Mouse (Mus musculus): ENCODE data around the gene Tssk1. TPM values are rescaled to one million over a fixed set of nuclear protein-coding genes. Genes with fewer than 3 reads are reported as not detected.

Tssk1 gene
- total and polyA plus RNA-seq, 3 experiments = 0.16 TPM; not detected in 2

GRCm38 (mm10) chr16:17848928-17849327 is 45.1 kb upstream of the Tssk1 start:
- in situ Hi-C loops (cut with MboI; ENCODE audit: low pct_ligation_motif_present, low pct_unique_long_range_greater_than_20kb, low sequenced_read_pairs) = no loop called here
- dilution Hi-C loops (cut with MboI; ENCODE audit: extremely low pct_ligation_motif_present, extremely low pct_unique_long_range_greater_than_20kb, low sequenced_read_pairs) = no loop called here
- Histone ChIP-seq H3K27me3 (replicated peaks) (no peaks in the 10 kb centered on the region), H3K9me3 (replicated peaks; ENCODE audit: low read length) (no peaks in the 10 kb centered on the region), H3K9ac (ENCODE audit: insufficient read depth, low read depth) (no peak overlapping the region), H3K79me2 (replicated peaks; ENCODE audit: control insufficient read depth, extremely low read depth, insufficient read depth, poor library complexity, severe bottlenecking) (no peaks in the 10 kb centered on the region), H3K4me3 (replicated peaks in 1 of 3; ENCODE audit: low read depth in 2 of 3, low read length in 2 of 3, poor library complexity in 1 of 3) (no peak overlapping the region), H3K4me2 (ENCODE audit: insufficient read depth, low read depth, poor library complexity, severe bottlenecking) (no peak overlapping the region), H3K36me3 (replicated peaks in 1 of 2; ENCODE audit: control insufficient read depth in 1 of 2, insufficient read depth in 1 of 2, low read length in 1 of 2) (peaks cover 74 to 95% of the 10 kb centered on the region in 2 experiments), H3K27ac (ENCODE audit: insufficient read depth, low read depth) (no peak overlapping the region), H3K4me1 (ENCODE audit: control insufficient read depth in 1 of 2, insufficient read depth in 2 of 2) (peaks cover 0 to 6% of the 10 kb centered on the region in 2 experiments; a peak in 2 of 4 replicates)
- TF ChIP-seq ZNF384 (IDR thresholded peaks at IDR 0.05; ENCODE audit: low read depth, low read length) (no peak), USF1 (IDR thresholded peaks at IDR 0.05; ENCODE audit: low read depth, low read length) (no peak), POLR2AphosphoS2 (IDR thresholded peaks at IDR 0.05; ENCODE audit: low read depth, low read length) (no peak), MEF2A (IDR thresholded peaks at IDR 0.05; ENCODE audit: borderline replicate concordance, low read depth, low read length) (no peak), CHD1 (IDR thresholded peaks at IDR 0.05; ENCODE audit: low read depth, low read length) (no peak), IRF4 (IDR thresholded peaks at IDR 0.05; ENCODE audit: low read depth, low read length) (no peak), SMC3 (IDR thresholded peaks at IDR 0.05; ENCODE audit: low read depth, low read length) (peak; percentile 44), UBTF (IDR thresholded peaks at IDR 0.05; ENCODE audit: low read depth, low read length) (no peak), ZKSCAN1 (IDR thresholded peaks at IDR 0.05; ENCODE audit: borderline replicate concordance, low read depth, low read length) (no peak), RCOR1 (conservative IDR thresholded peaks at IDR 0.05; ENCODE audit: low read depth, low read length) (no peak), HCFC1 (IDR thresholded peaks at IDR 0.05; ENCODE audit: low read depth, low read length) (no peak), ETS1 (conservative IDR thresholded peaks at IDR 0.05; ENCODE audit: low read depth, low read length) (no peak), RAD21 (IDR thresholded peaks at IDR 0.05; ENCODE audit: low read depth, low read length) (peak; percentile 50), ELF1 (IDR thresholded peaks at IDR 0.05; ENCODE audit: low read depth, low read length) (no peak), CTCF (conservative IDR thresholded peaks at IDR 0.05 in 1 of 2, IDR thresholded peaks at IDR 0.05 in 1 of 2; ENCODE audit: low read depth in 2 of 2, low read length in 2 of 2) (peak; percentile 81 to 94)
- DNase-seq (ENCODE audit: extremely low read depth) = peak; percentile 69

GRCm38 (mm10) chr16:17849486-17849885 is 44.5 kb upstream of the Tssk1 start:
- Histone ChIP-seq H3K9me3 (replicated peaks; ENCODE audit: low read length) (no peaks in the 10 kb centered on the region), H3K4me1 (ENCODE audit: control insufficient read depth in 1 of 2, insufficient read depth in 2 of 2) (peaks cover 0 to 6% of the 10 kb centered on the region in 2 experiments; a peak in 2 of 4 replicates), H3K79me2 (replicated peaks; ENCODE audit: control insufficient read depth, extremely low read depth, insufficient read depth, poor library complexity, severe bottlenecking) (no peaks in the 10 kb centered on the region), H3K4me2 (ENCODE audit: insufficient read depth, low read depth, poor library complexity, severe bottlenecking) (no peak overlapping the region), H3K27me3 (replicated peaks) (no peaks in the 10 kb centered on the region), H3K4me3 (replicated peaks in 1 of 3; ENCODE audit: low read depth in 2 of 3, low read length in 2 of 3, poor library complexity in 1 of 3) (no peak overlapping the region), H3K36me3 (replicated peaks in 1 of 2; ENCODE audit: control insufficient read depth in 1 of 2, insufficient read depth in 1 of 2, low read length in 1 of 2) (peaks cover 69 to 95% of the 10 kb centered on the region in 2 experiments), H3K27ac (ENCODE audit: insufficient read depth, low read depth) (no peak overlapping the region), H3K9ac (ENCODE audit: insufficient read depth, low read depth) (no peak overlapping the region)
- no peak for TF ChIP-seq RAD21 (IDR thresholded peaks at IDR 0.05; ENCODE audit: low read depth, low read length)
- no peak for TF ChIP-seq SIN3A (IDR thresholded peaks at IDR 0.05; ENCODE audit: low read length)
- no peak for TF ChIP-seq NRF1 (IDR thresholded peaks at IDR 0.05; ENCODE audit: low read depth, low read length)
- TF ChIP-seq POLR2A (IDR thresholded peaks at IDR 0.05; ENCODE audit: low read depth, low read length) = no peak
- TF ChIP-seq KAT2A (IDR thresholded peaks at IDR 0.05; ENCODE audit: insufficient replicate concordance, low read length) = no peak
- no peak for TF ChIP-seq GABPA (IDR thresholded peaks at IDR 0.05; ENCODE audit: insufficient replicate concordance, low read depth, low read length)
- TF ChIP-seq CHD1 (IDR thresholded peaks at IDR 0.05; ENCODE audit: low read depth, low read length) = no peak
- no peak for TF ChIP-seq CHD2 (IDR thresholded peaks at IDR 0.05; ENCODE audit: low read length)
- no peak for TF ChIP-seq ZKSCAN1 (IDR thresholded peaks at IDR 0.05; ENCODE audit: borderline replicate concordance, low read depth, low read length)
- TF ChIP-seq ZC3H11A (IDR thresholded peaks at IDR 0.05; ENCODE audit: low read depth, low read length) = no peak
- no peak for TF ChIP-seq HCFC1 (IDR thresholded peaks at IDR 0.05; ENCODE audit: low read depth, low read length)
- no peak for TF ChIP-seq NELFE (IDR thresholded peaks at IDR 0.05; ENCODE audit: low read depth, low read length)
- no peak for TF ChIP-seq MEF2A (IDR thresholded peaks at IDR 0.05; ENCODE audit: borderline replicate concordance, low read depth, low read length)
- TF ChIP-seq RCOR1 (conservative IDR thresholded peaks at IDR 0.05; ENCODE audit: low read depth, low read length) = no peak
- no peak for TF ChIP-seq ZMIZ1 (IDR thresholded peaks at IDR 0.05; ENCODE audit: low read depth, low read length)
- TF ChIP-seq ELF1 (IDR thresholded peaks at IDR 0.05; ENCODE audit: low read depth, low read length) = no peak
- no peak for TF ChIP-seq E2F4 (IDR thresholded peaks at IDR 0.05; ENCODE audit: insufficient replicate concordance, low read depth, low read length)
- no peak for TF ChIP-seq TBP (conservative IDR thresholded peaks at IDR 0.05; ENCODE audit: low read depth, low read length)
- no peak for TF ChIP-seq POLR2AphosphoS2 (IDR thresholded peaks at IDR 0.05; ENCODE audit: low read depth, low read length)
- dilution Hi-C loops (cut with MboI; ENCODE audit: extremely low pct_ligation_motif_present, extremely low pct_unique_long_range_greater_than_20kb, low sequenced_read_pairs) (no loop called here), in situ Hi-C loops (cut with MboI; ENCODE audit: low pct_ligation_motif_present, low pct_unique_long_range_greater_than_20kb, low sequenced_read_pairs) (no loop called here)
- DNase-seq (ENCODE audit: extremely low read depth) = no peak

All from CH12.LX (cell line).